Mouse (Mus musculus): Measurements from ENCODE around the gene Marcks.

GRCm38 (mm10) chr10:37090411-37090810 lies 48.3 kb downstream of the Marcks start:
- TF ChIP-seq CTCF (IDR thresholded peaks at IDR 0.05; ENCODE audit: insufficient read depth, low read depth, low read length) (no peak), POLR2A (IDR thresholded peaks at IDR 0.05; ENCODE audit: insufficient read depth, low read depth, low read length) (no peak)
